Mouse (Mus musculus) embryonic fibroblast, embryonic 13.5 days (primary cell): ENCODE measurements at regions not wholly inside any gene's neighbourhood (a gene's known extent, or its start where the extent isn't known, plus 50 kb on each side); places are given as distances from the start of the nearest gene placed in this dataset.

Experiments
- CTCF ChIP-seq: IDR thresholded peaks from 2 replicates; pipeline ENCODE4 v1.5.1; 2011; ENCODE audit warnings: mild to moderate bottlenecking, control low read depth, low read length, moderate library complexity, borderline replicate concordance; ENCODE audit not compliant: insufficient read depth
- POLR2A ChIP-seq: IDR thresholded peaks from 2 replicates; pipeline ENCODE4 v1.6.1; 2011; ENCODE audit warnings: low read depth, mild to moderate bottlenecking, control low read depth, low read length, moderate library complexity

GRCm38 (mm10) chr2:115090430-115091175 lies 435.8 kb upstream of the Dph6 start:
- no peak for TF ChIP-seq CTCF
- no peak for TF ChIP-seq POLR2A
